Mouse (Mus musculus) large intestine, adult 2 months (tissue): Measurements from ENCODE around the gene Tmem150c. TPM values are rescaled to one million over a fixed set of nuclear protein-coding genes. Genes with fewer than 3 reads are reported as not detected.

Experiments used
- DNase-seq: peaks from one replicate; pipeline ENCODE4 v3.0.0-alpha.2; 2012; ENCODE audit warnings: low read depth, low spot score
- WGBS: fragments of 180-500 bp; shearing (Covaris S2); methylation state at CpG from one replicate; pipeline ENCODE4 v1.1.7; 2018; 5-methylcytosine and 5-hydroxymethylcytosine counted together
- polyA plus RNA-seq: library from polyadenylated mRNA; depleted of rRNA; stranded (reverse); fragments of >200 nt; gene quantifications from 2 replicates; pipeline ENCODE4 v1.2.3, GENCODE M21; 2012

The Tmem150c gene
- polyA plus RNA-seq, 1 experiment: 0.30 TPM

DNA sequence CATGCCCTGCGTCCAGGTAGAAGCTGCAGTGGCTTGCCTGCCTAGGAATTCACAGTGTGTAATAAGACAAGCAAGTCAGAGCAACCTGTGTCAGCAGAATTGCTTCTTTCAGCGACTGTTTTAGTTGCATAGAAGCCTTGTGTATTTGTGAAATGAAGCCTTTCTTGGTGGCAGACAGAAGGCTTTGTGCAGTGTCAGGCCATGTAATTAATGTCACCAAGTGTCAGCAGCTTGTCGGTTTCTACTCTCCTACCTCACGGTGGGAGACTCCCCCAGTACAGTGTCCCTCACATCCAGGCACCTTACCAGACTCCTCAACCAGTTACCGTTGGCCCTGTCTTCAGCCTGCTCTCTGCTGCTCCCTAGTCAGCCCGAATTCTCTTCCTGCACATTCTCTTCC, 100.3 kb downstream of the Tmem150c start:
- 74% methylated on average over 6 of the region's 6 CpGs for WGBS
- no peak for DNase-seq

GRCm38 (mm10) chr5:100058729-100059128, 100.9 kb downstream of the Tmem150c start:
- DNase-seq: no peak
- 75% methylated on average over 6 of the region's 6 CpGs for WGBS

- no peak for DNase-seq
- 59% methylated on average over 14 of the region's 15 CpGs for WGBS
Measured at GRCm38 (mm10) chr5:100057461-100058209, 102.0 kb downstream of the Tmem150c start.

GRCm38 (mm10) chr5:100055866-100056369, 103.7 kb downstream of the Tmem150c start:
- WGBS: 47% methylated on average over 5 of the region's 5 CpGs
- DNase-seq: no peak

DNA sequence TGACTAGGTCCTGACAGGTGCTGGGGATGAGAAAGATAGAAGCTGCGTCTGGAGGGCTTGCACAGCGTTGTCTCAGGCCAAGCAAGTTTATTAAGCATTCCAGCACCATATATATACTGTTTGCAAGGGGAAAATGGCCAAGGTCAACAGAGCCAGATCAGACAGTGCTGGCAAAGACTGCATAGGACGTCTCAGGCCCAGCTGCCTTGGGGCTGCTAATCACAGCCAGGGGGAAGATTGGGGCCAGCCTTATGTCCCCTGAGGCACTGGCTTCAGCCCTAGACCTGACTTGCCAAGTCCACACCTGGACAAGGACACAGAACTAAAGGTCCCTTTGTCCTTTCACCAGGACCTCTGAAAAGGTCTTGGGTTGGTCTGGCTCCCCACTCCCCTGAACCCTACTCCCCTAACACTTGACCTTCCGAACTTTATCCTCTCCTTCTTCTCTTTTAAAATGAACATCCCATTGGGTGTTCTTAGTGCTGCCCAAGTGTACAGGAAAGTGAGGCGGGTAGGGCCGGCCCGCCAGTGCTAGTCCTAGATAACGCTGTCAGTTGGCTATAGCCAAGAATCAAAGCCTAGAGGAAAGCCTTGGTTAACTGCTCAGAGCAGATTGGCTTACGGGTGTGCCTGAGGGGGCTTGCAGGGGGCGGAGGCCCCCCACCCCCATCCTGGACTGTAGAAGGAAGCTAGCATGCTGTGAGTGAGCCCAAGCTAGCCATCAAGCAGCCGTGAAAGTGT, 104.6 kb downstream of the Tmem150c start:
- 64% methylated on average over 11 of the region's 11 CpGs for WGBS
- no peak for DNase-seq

DNA sequence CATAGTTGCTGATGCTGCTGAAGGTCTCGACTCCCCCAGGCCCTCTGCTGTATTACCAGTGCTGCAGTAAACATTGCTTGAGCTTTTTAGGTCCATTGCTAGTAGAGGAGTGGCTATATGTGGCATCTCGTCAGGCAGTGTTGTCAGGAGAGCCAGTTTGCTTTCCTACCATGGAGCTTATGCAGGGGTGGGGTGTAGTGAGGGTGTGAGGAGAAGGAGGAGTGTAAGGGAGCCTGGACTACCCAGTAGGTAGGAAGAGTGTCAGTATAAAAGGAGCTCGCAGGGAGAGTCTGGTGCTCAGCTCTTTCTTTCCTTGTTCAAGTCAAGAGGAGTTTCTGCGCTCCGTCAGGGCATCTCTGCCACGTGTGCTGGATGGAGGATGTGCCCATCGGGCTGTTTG, 106.9 kb downstream of the Tmem150c start:
- DNase-seq: no peak
- 92% methylated on average over 7 of the region's 7 CpGs for WGBS

DNA sequence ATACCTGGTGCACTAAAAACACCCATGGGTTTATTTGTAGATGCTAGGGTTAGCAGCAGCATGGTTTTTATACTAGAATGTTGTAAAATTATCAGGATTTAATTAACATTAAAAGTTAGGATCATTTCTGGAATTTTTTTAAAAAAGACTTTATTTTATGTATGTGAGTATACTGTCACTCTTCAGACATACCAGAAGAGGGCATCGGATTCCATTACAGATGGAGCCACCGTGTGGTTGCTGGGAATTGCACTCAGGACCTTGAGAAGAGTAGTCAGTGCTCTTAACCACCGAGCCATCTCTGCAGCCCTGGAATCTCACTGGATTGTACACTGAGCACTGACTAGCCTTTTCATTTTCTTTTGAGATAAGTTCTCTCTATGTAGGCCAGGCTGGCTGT, 109.7 kb downstream of the Tmem150c start:
- DNase-seq: no peak
- 84% methylated on average over 3 of the region's 3 CpGs for WGBS

GRCm38 (mm10) chr5:100047871-100048270, 111.7 kb downstream of the Tmem150c start:
- no peak for DNase-seq

GRCm38 (mm10) chr5:100047143-100047640, 112.4 kb downstream of the Tmem150c start:
- WGBS: 63% methylated on average over 8 of the region's 8 CpGs
- DNase-seq: no peak

More at GRCm38 (mm10) chr5:100047871-100048270, 111.7 kb downstream of the Tmem150c start:
- WGBS: 33% methylated on average over 7 of the region's 7 CpGs

GRCm38 (mm10) chr5:100046096-100046495, 113.5 kb downstream of the Tmem150c start:
- no peak for DNase-seq
- 81% methylated on average over 3 of the region's 3 CpGs for WGBS

DNA sequence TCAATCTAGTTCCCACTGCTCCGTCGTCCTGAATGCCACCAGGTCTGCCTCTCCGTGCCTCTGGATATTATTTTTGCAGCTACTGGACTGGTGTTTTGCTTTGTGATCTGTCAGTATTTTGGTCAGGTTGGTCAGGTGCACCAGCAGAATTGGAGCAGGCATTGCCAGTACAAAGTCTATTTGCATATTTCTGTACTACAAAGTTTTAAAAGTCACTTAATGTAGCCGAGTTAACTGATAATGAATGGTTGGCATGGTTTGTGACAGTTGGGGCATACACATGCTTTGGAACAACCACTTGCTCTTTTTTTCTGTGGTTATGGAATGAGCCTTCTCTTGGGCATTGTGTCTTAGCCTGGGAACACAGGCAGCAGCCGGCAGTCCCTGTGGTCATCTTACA, 115.0 kb downstream of the Tmem150c start:
- DNase-seq: no peak
- WGBS: 47% methylated on average over 5 of the region's 5 CpGs

DNA sequence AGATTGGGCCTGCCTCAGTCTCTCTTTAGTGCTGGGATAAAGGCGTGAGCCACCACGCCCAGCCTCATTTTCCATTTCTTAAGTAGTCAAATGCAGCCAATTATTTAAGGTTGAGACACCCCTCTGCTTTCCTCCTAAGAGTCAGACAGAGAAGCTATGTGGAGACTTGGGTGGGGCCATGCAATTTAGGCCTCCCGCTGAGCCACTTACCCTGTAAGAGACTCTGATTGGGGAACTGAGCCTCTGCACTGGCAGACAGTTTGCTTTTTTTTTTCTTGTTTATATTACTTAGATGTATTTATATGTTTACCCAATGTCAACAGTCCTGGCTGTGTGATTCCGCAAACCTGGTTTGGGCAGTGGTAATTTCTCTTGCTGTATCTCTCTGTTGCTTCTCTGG, 115.6 kb downstream of the Tmem150c start:
- 25% methylated on average over 4 of the region's 4 CpGs for WGBS

DNA sequence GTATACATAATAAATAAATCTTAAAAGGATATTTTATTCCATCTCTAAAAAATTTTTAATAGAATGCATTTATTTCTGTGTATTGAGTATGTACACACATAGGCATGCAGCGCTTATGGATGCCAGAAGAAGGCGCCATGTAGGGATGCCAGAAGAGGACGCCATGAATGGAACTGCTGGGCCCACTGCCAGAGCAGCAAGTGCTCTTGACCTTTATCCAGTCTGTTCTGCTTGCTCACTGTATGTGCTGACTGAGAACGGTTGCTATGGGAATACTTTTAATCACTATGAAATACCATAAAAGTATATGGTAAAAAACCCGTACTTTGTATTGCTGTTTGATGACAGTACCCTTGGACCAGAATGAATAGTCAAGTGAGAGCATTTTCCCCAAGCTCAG, 116.2 kb downstream of the Tmem150c start:
- WGBS: 14% methylated on average over 5 of the region's 5 CpGs
- DNase-seq: peak; percentile 80

More for the DNA sequence above, 115.6 kb downstream of the Tmem150c start:
- no peak for DNase-seq

GRCm38 (mm10) chr5:100042467-100042866, 117.1 kb downstream of the Tmem150c start:
- 62% methylated on average over 8 of the region's 8 CpGs for WGBS
- DNase-seq: no peak

DNA sequence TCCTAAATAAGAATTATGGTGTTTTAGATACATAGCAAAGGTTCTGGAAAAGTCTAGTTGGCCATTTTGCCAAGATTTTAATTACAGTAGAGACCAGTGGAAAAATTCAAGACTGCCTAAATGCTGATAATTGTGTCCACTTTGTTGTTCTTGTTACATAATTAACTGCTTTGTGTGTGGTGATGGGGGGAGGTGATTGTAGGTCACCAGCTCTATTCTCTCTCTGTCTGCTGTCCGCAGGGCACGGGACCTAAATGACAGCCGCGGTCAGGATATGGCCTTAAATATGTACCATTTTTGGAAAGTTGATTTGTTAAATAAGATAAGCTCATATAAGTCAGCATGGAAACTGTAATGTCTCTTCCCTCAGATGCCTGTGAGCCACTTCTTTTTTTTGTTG, 118.3 kb downstream of the Tmem150c start:
- WGBS: 86% methylated on average over 4 of the region's 4 CpGs
- no peak for DNase-seq

DNA sequence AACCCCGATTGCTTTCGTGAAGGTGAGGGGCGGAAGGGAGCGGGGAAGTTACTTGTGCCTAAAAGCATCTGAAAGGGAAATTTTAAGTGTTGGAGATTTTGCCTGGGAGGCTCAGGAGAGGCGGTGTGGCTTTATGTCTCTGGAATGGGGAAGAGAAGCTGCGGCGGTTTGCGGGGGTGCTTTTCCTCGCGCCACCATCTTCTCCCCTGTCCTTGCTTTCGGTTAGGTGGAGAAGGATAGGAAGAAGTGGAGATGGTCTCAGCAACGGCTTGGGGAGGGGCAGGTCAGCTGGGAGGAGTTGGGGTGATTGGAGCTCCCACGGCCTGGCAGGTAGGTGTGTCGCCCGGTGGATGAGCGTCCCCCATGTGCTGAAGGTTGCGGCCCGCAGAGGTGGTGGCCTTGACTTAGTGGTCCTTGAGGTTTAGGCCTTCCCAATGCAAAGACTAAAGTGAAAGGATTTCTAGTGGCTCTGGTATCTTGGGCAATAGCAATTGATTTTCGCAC, 119.3 kb downstream of the Tmem150c start:
- WGBS: 1% methylated on average over 19 of the region's 19 CpGs

DNA sequence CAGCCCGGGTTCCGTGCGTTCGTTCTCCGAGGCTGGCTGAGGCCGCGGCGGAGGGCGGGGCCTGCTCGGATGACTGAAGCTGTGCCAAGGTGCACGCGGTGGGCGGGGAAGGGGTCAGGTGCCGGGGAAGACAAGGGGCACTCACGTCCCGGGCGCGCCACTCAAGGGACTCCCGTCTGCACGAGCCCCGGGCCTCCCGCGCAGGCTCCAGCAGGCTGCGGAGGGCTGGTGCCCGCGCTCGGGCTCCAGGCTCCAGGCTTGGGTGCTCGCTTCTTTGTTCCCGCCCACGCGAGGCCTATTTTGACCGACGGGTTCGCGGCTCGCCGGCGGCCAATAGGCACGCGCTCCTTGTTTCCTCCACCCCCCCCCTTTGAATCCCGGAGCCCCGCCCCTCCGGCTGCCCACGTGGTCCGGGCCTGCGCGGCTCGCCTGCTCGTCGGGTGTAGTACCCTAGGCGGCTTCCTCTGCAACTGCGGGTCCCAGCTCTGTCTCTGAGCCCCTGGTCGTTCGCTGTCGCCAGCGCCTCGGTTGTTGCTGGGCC, 119.9 kb downstream of the Tmem150c start, which contains the start of the genes Hnrnpdl and Enoph1:
Hnrnpdl (minus strand) TSS at position 63 of the 541 bp plus-strand sequence.
Enoph1 (plus strand) TSS at position 384 of the 541 bp plus-strand sequence.
- peak; percentile 64 for DNase-seq
- WGBS: 0% methylated on average over 57 of the region's 57 CpGs

More for the DNA sequence above, 119.3 kb downstream of the Tmem150c start:
- DNase-seq: no peak

DNA sequence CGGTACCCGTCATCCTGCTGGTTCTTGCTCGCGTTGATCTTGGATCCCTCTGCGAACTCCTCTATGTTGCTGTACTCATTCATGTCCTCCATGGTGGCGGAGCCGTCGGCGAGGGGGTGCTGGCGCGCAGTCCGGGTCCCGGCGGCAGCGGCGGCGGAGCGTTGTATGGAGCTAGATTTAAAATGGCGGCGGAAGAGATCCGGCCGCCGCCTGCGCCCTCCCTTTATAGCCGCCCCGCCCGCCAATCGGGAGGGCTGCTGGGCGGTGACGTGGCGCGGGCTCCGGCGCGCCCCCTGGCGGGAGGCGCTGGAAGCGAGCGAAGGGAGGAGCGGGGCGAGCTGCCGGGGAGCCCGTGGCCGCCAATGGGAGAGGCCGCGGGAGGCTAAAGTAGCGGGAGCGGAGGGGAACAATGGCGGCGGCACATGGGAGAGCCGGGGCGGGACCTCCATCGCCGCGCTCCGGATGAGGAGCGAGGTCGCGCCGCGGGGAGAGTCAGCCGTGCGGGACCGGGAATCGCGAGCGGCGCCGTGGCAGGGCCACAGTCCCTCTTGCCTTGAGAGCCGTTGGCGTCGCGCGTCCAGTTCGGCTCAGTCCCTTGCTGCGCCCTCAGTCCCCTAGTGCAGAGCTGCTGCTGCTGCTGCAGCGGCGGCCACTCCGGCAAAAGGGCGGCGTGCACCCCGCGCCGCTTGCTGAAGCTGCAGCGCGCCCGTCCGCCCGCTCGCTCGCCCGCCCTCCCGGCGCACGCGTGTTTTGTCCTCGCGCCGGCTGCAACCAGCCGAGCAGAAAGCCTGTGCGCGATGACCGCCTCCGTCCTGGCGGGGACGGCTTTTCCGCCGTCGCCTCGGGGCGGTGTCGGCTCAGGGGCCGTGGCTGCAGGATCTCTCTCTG, 120.7 kb downstream of the Tmem150c start:
- peak; percentile 56 for DNase-seq
- under 1% methylated on average over 113 of the region's 113 CpGs for WGBS
